Mouse (Mus musculus): Measurements from ENCODE around the gene Adprhl2. TPM values are rescaled to one million over a fixed set of nuclear protein-coding genes. Genes with fewer than 3 reads are reported as not detected.

Adprhl2 gene
- 44.6 and 48.0 TPM in 2 replicates for polyA plus RNA-seq (2014; fragmentation: Nextera tagmentation; extraction: Ambion mirVana)

DNA sequence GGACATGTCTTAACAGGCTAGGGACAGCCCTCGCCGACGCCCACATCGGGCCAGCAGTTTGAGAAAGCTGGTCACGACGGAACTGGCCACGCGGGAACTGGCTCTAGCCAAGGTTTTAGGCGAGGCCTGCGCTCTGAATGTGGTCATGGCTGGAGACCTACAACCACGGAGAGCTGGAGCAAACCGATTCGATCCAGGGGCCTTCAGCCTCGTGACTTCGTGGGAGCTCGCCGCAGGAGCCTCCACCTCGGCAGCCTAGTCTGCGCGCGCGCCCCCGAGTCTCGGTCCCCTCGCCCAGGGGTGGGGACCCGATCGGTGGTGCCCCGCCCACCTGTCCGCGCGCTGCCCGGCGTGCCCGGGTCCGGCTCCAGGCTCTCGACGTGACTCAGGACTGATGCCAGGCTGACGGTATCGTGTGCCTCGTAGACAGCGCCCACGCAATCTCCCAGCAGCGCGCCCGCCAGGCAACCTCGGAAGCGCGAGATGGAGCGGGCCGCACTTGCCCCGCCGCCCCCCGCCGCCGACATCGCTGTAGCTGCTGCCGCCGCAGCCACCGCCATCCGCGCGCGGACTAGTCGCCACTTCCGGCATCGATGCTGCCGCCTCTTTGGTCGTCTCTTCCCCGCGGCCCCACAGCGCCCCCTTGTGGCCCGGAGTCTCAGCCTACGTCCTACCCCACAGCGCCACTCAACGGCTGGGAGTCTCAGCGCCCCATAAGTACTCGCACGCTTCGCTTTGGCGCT, at the start of gene Adprhl2:
Gene Adprhl2, minus strand, starts transcription at position 593 of the 743 bp plus-strand sequence.
- H3K9ac ChIP-seq (replicated peaks; ENCODE audit: low read length): peak within 1 kb of the TSS; percentile 77
- peak within 1 kb of the TSS; percentile 74 for H3K4me2 ChIP-seq (ENCODE audit: low read depth, low read length)
- H3K4me3 ChIP-seq (ENCODE audit: low read depth, low read length): peak within 1 kb of the TSS; percentile 81
- ATAC-seq (replicated peaks; ENCODE audit: insufficient number of reproducible peaks, low FRiP score, low TSS enrichment, low read depth): peak; percentile 74
- H3K27me3 ChIP-seq (ENCODE audit: control insufficient read depth, insufficient read depth, low read length): peaks cover 15% of the 10 kb centered on the region
- peak; percentile 98 for DNase-seq (ENCODE audit: low spot score)
- no peaks in the 10 kb centered on the region; the same call in none of the 2 replicates for H3K4me1 ChIP-seq (ENCODE audit: control insufficient read depth, insufficient read depth, low read length)
- H3K9me3 ChIP-seq (replicated peaks; ENCODE audit: control insufficient read depth, low read length): no peaks in the 10 kb centered on the region
- peaks cover 15% of the 10 kb centered on the region for H3K36me3 ChIP-seq (replicated peaks; ENCODE audit: control insufficient read depth, insufficient read depth, low read depth, low read length)
- H3K27ac ChIP-seq (replicated peaks; ENCODE audit: low read depth, low read length): peak within 1 kb of the TSS; percentile 44; the same call in 1 of the 2 replicates
- WGBS: under 1% methylated on average over 80 of the region's 80 CpGs

DNA sequence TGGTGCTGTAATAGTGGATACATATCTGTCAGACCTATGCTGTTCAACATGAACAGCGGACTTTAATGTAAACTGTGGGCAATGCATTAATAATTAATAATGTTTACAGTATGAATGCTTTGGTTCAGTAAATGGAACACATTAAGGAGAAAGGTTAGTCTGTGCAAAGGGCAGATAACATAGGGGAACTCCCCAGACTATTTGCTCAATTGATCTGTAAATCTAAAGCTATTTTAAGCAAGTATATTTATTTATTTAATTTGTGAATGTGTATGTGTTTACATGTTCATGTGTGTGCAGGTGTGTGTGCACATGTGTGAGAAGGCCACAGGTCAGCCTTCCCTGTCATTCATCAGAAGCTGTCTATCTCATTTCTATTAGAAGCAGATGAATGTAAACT, 38.6 kb upstream of the Adprhl2 start:
- H3K27me3 ChIP-seq (ENCODE audit: control insufficient read depth, insufficient read depth, low read length): no peaks in the 10 kb centered on the region
- ATAC-seq (replicated peaks; ENCODE audit: insufficient number of reproducible peaks, low FRiP score, low TSS enrichment, low read depth) (no peak), DNase-seq (ENCODE audit: low spot score) (no peak)
- H3K36me3 ChIP-seq (replicated peaks; ENCODE audit: control insufficient read depth, insufficient read depth, low read depth, low read length): no peaks in the 10 kb centered on the region; the same call in 1 of the 2 replicates
- no peak overlapping the region for H3K4me2 ChIP-seq (ENCODE audit: low read depth, low read length)
- no peaks in the 10 kb centered on the region for H3K4me1 ChIP-seq (ENCODE audit: control insufficient read depth, insufficient read depth, low read length)
- H3K27ac ChIP-seq (replicated peaks; ENCODE audit: low read depth, low read length): no peak overlapping the region
- H3K4me3 ChIP-seq (ENCODE audit: low read depth, low read length): no peak overlapping the region
- no peaks in the 10 kb centered on the region for H3K9me3 ChIP-seq (replicated peaks; ENCODE audit: control insufficient read depth, low read length)
- 95% methylated on average over 1 of the region's 1 CpGs for WGBS
- no peak overlapping the region for H3K9ac ChIP-seq (replicated peaks; ENCODE audit: low read length)

DNA sequence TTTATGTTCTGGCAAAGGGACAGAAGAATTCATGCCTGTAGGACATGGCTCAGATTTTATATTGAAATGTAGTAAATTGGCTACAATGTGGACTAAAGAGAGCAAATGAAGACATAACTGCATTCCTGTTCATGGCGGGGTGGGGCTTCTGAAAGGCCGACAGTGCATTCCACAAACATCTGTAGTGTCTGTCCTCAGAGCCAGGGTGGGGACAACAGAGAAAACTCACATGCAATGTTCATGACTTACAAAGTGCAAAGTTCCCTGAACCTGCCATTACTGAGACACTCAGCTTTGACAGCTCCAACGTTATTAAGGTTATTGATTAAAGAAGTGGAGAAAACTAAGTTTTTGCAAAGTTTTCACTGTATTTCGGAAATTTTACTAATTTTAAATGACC, 21.9 kb upstream of the Adprhl2 start:
- peaks cover 3% of the 10 kb centered on the region; the same call in 1 of the 2 replicates for H3K36me3 ChIP-seq (replicated peaks; ENCODE audit: control insufficient read depth, insufficient read depth, low read depth, low read length)
- H3K27me3 ChIP-seq (ENCODE audit: control insufficient read depth, insufficient read depth, low read length): no peaks in the 10 kb centered on the region
- ATAC-seq (replicated peaks; ENCODE audit: insufficient number of reproducible peaks, low FRiP score, low TSS enrichment, low read depth): no peak
- H3K4me1 ChIP-seq (ENCODE audit: control insufficient read depth, insufficient read depth, low read length): no peaks in the 10 kb centered on the region
- H3K27ac ChIP-seq (replicated peaks; ENCODE audit: low read depth, low read length): no peak overlapping the region
- no peak overlapping the region for H3K4me2 ChIP-seq (ENCODE audit: low read depth, low read length)
- H3K9me3 ChIP-seq (replicated peaks; ENCODE audit: control insufficient read depth, low read length): no peaks in the 10 kb centered on the region
- DNase-seq (ENCODE audit: low spot score): no peak
- WGBS: 79% methylated on average over 4 of the region's 4 CpGs
- no peak overlapping the region for H3K9ac ChIP-seq (replicated peaks; ENCODE audit: low read length)
- H3K4me3 ChIP-seq (ENCODE audit: low read depth, low read length): no peak overlapping the region

DNA sequence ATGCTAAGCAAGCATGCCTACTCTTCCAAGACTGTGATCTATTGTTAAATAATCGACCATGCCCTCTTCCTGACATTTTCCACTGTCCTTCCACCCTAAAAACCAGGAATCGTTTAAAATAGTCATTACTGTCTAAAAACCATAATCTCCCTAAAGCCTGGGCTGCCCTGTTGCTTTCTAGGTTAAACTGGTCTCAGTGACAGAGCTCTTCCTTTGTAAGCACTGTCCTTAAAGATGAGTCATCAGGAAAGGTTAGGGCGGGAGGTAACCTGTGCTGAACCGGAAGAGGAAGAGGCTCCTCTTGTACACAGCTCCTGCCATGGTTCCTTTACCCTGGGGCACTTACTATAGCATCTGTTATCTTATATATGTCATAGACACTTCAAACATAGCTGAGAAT, 18.0 kb upstream of the Adprhl2 start:
- no peaks in the 10 kb centered on the region for H3K9me3 ChIP-seq (replicated peaks; ENCODE audit: control insufficient read depth, low read length)
- ATAC-seq (replicated peaks; ENCODE audit: insufficient number of reproducible peaks, low FRiP score, low TSS enrichment, low read depth) (no peak), DNase-seq (ENCODE audit: low spot score) (no peak)
- H3K27me3 ChIP-seq (ENCODE audit: control insufficient read depth, insufficient read depth, low read length): no peaks in the 10 kb centered on the region
- no peak overlapping the region for H3K27ac ChIP-seq (replicated peaks; ENCODE audit: low read depth, low read length)
- WGBS: 62% methylated on average over 4 of the region's 4 CpGs
- H3K4me1 ChIP-seq (ENCODE audit: control insufficient read depth, insufficient read depth, low read length): no peaks in the 10 kb centered on the region
- H3K4me2 ChIP-seq (ENCODE audit: low read depth, low read length): no peak overlapping the region
- H3K36me3 ChIP-seq (replicated peaks; ENCODE audit: control insufficient read depth, insufficient read depth, low read depth, low read length): no peaks in the 10 kb centered on the region; the same call in 1 of the 2 replicates
- H3K9ac ChIP-seq (replicated peaks; ENCODE audit: low read length): no peak overlapping the region
- no peak overlapping the region for H3K4me3 ChIP-seq (ENCODE audit: low read depth, low read length)

DNA sequence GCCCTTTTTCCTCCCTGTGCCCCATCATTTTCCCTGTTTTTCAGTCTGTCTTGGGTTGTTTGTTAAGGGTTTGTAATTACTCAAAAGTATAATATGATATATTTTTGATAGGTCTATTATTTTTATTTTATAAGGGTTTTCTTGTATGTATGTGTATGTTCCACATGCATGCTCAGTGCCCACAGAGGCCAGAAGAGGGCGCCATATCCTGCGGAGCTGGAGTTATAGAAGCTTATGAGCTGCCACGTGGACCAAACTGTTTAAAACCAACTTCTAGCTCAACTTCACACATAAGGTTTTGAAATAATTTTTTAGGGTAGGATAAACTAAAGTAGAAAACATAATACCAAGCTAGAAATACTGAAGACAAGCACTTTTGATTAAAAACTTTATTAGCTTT, 10.9 kb upstream of the Adprhl2 start:
- Histone ChIP-seq H3K9ac (replicated peaks; ENCODE audit: low read length) (no peak overlapping the region), H3K27me3 (ENCODE audit: control insufficient read depth, insufficient read depth, low read length) (no peaks in the 10 kb centered on the region), H3K36me3 (replicated peaks; ENCODE audit: control insufficient read depth, insufficient read depth, low read depth, low read length) (no peaks in the 10 kb centered on the region), H3K4me2 (ENCODE audit: low read depth, low read length) (no peak overlapping the region), H3K4me3 (ENCODE audit: low read depth, low read length) (no peak overlapping the region), H3K27ac (replicated peaks; ENCODE audit: low read depth, low read length) (no peak overlapping the region), H3K4me1 (ENCODE audit: control insufficient read depth, insufficient read depth, low read length) (no peaks in the 10 kb centered on the region), H3K9me3 (replicated peaks; ENCODE audit: control insufficient read depth, low read length) (no peaks in the 10 kb centered on the region)
- ATAC-seq (replicated peaks; ENCODE audit: insufficient number of reproducible peaks, low FRiP score, low TSS enrichment, low read depth) (no peak), DNase-seq (ENCODE audit: low spot score) (no peak)
- WGBS: 40% methylated on average over 3 of the region's 3 CpGs

DNA sequence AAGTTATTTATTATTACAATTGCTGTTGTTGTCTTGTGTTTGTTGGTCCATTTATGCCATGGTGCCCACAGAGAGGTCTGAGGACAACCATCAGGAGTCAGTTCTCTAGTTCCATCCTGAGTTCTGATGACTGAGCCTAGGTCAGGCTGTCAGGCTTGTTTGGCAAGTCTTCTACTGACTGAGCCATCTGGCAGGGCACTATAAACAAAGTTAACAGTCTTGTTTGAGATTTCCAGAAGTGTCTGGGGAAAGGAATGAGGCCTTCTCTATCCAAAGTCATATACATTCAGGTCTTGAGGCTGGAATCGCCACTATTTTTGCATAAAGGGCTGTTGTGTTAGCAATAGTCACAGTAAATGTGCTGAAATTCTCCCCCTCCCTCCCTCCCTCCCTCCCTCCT, 10.2 kb upstream of the Adprhl2 start:
- H3K4me3 ChIP-seq (ENCODE audit: low read depth, low read length): no peak overlapping the region
- H3K4me1 ChIP-seq (ENCODE audit: control insufficient read depth, insufficient read depth, low read length): no peaks in the 10 kb centered on the region
- no peak overlapping the region for H3K4me2 ChIP-seq (ENCODE audit: low read depth, low read length)
- ATAC-seq (replicated peaks; ENCODE audit: insufficient number of reproducible peaks, low FRiP score, low TSS enrichment, low read depth): no peak
- WGBS: 81% methylated on average over 1 of the region's 1 CpGs
- H3K9ac ChIP-seq (replicated peaks; ENCODE audit: low read length): no peak overlapping the region
- no peak for DNase-seq (ENCODE audit: low spot score)
- H3K27me3 ChIP-seq (ENCODE audit: control insufficient read depth, insufficient read depth, low read length): no peaks in the 10 kb centered on the region
- no peaks in the 10 kb centered on the region for H3K36me3 ChIP-seq (replicated peaks; ENCODE audit: control insufficient read depth, insufficient read depth, low read depth, low read length)
- no peaks in the 10 kb centered on the region for H3K9me3 ChIP-seq (replicated peaks; ENCODE audit: control insufficient read depth, low read length)
- H3K27ac ChIP-seq (replicated peaks; ENCODE audit: low read depth, low read length): no peak overlapping the region

DNA sequence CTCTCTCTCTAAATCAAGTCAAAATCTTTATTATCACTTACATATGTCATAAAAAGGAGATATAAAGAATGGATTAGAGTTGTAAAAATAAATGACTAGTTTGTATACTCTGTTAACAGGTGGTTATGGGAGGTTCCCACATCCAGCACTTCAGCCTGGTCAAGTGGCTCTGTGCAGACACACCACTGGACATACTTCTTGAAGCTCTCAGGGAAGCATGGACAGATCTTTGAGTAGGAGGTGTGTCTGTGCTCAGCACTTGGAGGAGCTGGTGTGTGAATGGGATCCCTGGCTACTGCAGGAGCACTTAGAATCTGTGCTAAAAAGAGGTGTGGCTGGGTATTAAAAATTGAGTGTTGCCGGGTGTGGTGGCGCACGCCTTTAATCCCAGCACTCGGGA, 8.8 kb upstream of the Adprhl2 start:
- no peak overlapping the region for H3K27ac ChIP-seq (replicated peaks; ENCODE audit: low read depth, low read length)
- no peak overlapping the region for H3K4me3 ChIP-seq (ENCODE audit: low read depth, low read length)
- no peaks in the 10 kb centered on the region for H3K9me3 ChIP-seq (replicated peaks; ENCODE audit: control insufficient read depth, low read length)
- H3K27me3 ChIP-seq (ENCODE audit: control insufficient read depth, insufficient read depth, low read length): peaks cover 5% of the 10 kb centered on the region
- H3K4me2 ChIP-seq (ENCODE audit: low read depth, low read length): no peak overlapping the region
- ATAC-seq (replicated peaks; ENCODE audit: insufficient number of reproducible peaks, low FRiP score, low TSS enrichment, low read depth): no peak
- H3K9ac ChIP-seq (replicated peaks; ENCODE audit: low read length): no peak overlapping the region
- no peaks in the 10 kb centered on the region for H3K36me3 ChIP-seq (replicated peaks; ENCODE audit: control insufficient read depth, insufficient read depth, low read depth, low read length)
- no peaks in the 10 kb centered on the region; the same call in none of the 2 replicates for H3K4me1 ChIP-seq (ENCODE audit: control insufficient read depth, insufficient read depth, low read length)
- no peak for DNase-seq (ENCODE audit: low spot score)
- WGBS: 91% methylated on average over 4 of the region's 4 CpGs

DNA sequence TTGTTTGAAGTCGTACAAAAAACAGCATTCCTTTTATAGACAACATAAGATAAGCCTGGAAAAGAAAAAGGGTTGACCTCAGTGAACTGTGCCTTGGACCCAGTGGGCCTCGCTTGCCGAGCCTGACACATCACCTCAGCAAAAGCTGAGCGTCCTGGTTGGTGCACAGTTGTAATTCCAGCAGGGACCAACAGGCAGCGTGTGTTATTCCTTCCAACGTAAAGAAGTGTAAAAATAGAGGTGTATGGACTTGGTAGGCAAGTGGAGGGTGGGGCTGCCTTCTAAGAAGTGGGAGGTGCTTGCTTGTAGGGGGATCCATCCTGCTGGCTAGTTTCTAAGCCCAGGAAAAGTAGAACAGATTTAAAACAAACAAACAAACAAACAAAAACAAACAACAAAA, 4.5 kb upstream of the Adprhl2 start:
- 22% methylated on average over 6 of the region's 6 CpGs for WGBS

More for the DNA sequence above, 4.5 kb upstream of the Adprhl2 start:
- Histone ChIP-seq H3K4me1 (ENCODE audit: control insufficient read depth, insufficient read depth, low read length) (no peaks in the 10 kb centered on the region; the same call in none of the 2 replicates), H3K9ac (replicated peaks; ENCODE audit: low read length) (no peak overlapping the region), H3K9me3 (replicated peaks; ENCODE audit: control insufficient read depth, low read length) (no peaks in the 10 kb centered on the region), H3K27me3 (ENCODE audit: control insufficient read depth, insufficient read depth, low read length) (peaks cover 16% of the 10 kb centered on the region), H3K4me2 (ENCODE audit: low read depth, low read length) (no peak overlapping the region), H3K36me3 (replicated peaks; ENCODE audit: control insufficient read depth, insufficient read depth, low read depth, low read length) (no peaks in the 10 kb centered on the region), H3K27ac (replicated peaks; ENCODE audit: low read depth, low read length) (no peak overlapping the region), H3K4me3 (ENCODE audit: low read depth, low read length) (no peak overlapping the region)
- DNase-seq (ENCODE audit: low spot score) (no peak), ATAC-seq (replicated peaks; ENCODE audit: insufficient number of reproducible peaks, low FRiP score, low TSS enrichment, low read depth) (no peak)
